Mouse (Mus musculus) spleen, postnatal 4 days (tissue): ENCODE measurements around the gene Bpnt1.

Experiments used
- DNase-seq, 2 experiments: peaks; one replicate each; pipeline ENCODE4 v3.0.0; 2022; ENCODE audit warnings: low spot score in 2 of 2

Bpnt1 gene

DNA sequence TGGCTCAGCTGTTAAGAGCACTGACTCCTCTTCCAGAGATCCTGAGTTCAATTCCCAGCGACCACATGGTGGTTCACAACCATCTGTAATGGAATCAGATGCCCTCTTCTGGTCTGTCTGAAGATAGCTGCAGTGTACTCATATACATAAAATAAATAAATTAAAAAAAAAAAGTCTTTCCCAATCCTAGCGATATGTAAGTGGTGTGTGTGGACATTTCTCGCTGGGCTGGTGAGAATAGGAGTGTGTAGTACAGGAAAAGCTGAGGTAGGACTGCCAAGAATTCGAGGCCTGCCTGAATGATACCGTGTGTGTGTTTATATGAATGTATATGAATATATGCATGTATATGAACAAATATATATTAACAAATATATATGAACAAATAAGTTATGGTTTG, 585 bp upstream of the Bpnt1 start:
- DNase-seq: no peak

- no peak for DNase-seq
Observed at GRCm38 (mm10) chr1:185333651-185334050, 1.7 kb downstream of the Bpnt1 start.

DNA sequence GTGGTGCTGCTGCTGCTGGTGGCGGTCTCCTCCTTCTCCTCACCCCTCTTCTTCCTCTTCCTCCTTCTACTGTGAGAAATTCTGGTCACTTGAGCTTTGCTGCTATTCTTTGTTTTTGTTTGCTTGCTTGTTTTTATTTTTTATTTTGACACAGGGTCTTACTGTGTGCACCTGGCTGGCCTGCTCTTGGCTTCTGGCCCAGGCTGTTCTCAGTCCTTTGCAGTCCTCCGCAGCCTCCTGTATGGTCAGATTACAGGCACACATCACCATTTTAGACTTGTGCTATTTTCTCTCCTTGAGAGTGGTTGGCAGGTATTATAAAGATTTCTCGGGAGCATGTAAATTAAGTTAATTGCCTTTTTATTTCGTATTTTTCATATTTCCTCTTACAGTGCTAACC, 2.2 kb downstream of the Bpnt1 start:
- DNase-seq: no peak

DNA sequence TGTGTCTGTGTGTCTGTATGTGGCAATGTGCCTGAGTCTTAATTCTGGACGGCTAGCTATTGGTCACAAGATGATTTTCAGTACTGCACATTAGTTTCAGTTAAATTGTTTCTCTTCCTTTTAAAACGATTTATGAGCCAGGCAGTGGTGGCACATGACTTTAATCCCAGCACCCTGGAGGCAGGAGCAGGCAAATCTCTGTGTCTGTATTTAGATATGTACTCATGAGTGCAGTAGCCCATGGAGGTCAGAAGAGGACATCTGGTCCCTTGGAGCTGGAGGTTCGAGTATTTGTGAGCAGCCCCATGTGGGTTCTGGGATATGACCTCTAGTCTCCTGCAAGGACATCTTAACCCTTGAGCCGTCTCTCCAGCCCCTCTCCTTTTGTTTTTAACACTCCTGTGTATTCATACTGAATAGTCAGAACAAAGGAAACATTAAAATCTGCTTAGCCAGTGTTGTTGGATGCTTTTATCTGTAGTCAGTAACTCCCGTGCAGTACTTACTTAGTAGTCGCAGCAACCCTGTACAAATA, 3.3 kb downstream of the Bpnt1 start:
- DNase-seq: no peak

DNA sequence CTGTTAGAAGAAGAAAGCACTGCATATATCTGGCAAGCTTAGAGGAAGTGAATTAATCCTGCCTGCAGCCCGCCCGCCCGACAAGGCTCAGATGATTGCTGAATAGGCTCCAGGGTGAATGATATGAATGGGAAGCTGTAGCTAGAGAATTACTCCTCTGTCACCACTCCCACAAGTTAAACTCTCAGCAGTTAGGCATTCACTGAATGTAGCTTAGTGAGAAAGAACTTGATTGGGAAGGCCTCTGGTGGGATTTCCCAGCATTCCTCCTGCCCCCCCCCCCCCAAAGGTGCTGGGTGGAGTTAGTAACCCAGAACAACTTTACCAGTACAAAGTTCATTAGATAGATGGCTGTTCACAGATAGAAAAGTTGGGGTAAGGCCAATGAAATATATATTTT, 4.6 kb downstream of the Bpnt1 start:
- no peak for DNase-seq

DNA sequence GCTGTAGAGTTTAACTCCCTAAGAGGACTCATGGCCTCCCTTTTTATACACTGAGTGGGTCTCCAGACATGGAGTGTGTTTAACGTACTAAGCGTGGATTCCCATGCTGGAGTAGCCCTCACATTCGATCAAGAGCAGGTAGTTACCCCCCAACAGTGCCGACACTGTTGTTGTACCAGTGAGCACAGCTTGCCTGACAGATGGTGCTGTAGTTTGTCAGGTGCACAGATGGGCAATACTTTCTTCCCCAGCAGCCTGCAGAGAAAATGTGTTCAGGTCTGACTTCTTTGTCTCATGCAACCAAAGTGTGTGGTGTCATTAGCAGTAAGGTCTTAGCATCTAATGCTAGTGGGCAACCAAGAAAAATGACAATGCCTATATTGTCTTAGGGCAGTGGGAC, 10.5 kb downstream of the Bpnt1 start:
- DNase-seq: no peak

- DNase-seq: no peak
Observed at GRCm38 (mm10) chr1:185343422-185343821, 11.5 kb downstream of the Bpnt1 start.

- no peak for DNase-seq
Observed at GRCm38 (mm10) chr1:185346188-185346587, 14.2 kb downstream of the Bpnt1 start.

DNA sequence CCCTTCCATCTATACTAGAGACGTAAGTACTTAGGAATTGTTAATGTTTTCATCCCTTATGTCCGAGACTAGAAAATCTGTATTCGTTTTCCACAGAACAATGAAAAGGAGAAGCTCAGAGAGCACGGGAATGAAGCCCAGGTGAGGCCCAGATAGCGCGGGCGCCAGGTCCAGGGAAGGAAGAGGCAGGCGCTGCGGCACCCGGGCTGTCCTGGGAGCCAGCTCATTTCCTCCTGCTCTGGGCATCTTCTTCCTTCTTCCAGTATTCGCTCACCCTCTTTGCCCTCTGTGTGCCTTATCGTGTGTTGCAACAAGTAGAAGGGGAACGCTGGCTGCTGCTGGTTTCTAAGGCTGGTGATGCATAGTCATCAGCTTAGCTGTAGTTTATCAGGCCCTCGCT, 17.8 kb downstream of the Bpnt1 start:
- no peak for DNase-seq

GRCm38 (mm10) chr1:185350611-185351010, 18.7 kb downstream of the Bpnt1 start:
- DNase-seq: no peak

DNA sequence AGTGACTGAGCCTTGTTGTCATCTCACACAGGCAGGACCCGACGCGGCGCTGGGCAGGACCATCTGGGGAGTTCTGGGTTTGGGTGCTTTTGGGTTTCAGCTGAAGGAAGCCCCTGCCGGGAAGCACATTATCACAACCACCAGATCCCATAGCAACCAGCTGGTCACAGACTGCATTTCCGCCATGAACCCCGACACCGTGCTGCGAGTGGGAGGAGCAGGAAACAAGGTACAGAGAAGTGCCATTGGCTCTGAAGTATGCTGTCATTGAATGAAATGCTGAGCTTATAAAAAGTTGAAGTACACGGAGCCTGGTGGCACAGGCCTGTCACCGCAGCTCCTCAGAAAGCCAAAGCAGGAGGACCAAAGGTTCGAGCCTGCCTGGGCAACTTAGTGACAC, 20.2 kb downstream of the Bpnt1 start:
- no peak for DNase-seq

- DNase-seq: no peak
Observed at GRCm38 (mm10) chr1:185353351-185353750, 21.4 kb downstream of the Bpnt1 start.

DNA sequence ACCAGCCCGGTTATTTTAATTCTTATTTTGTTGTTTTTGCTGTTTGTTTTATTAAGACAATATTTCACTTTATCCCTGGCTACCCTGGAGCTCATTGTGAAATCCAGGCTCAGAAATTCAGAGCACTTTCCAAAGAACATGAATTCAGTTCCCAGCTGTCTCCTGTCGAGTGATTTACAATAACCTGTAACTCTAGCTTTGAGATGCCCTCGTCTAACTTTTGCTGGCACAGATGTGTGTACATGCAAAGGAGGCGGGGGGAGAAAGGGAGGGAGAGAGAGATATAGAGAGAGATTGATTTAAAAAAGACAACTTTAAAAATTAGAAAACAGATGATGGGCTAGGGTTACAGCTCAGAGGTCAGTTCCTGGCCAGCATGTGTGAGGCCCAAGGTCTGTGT, 22.8 kb downstream of the Bpnt1 start:
- DNase-seq: no peak

DNA sequence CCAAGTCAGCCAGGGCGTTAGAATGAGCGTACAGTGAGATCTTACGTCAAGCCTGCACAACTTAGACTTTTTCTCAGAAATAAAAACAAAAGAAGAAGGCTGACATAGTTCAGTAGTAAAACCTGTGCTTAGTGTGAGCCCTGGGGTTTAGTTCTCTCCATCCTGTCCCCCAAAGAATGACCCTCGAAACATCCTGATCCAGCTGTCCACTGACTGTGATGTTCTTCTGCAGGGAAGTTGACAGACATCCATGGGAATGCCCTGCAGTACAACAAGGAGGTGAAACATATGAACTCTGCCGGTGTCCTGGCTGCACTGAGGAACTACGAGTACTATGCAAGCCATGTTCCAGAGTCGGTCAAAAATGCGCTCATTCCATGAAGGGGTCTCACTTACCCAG, 24.3 kb downstream of the Bpnt1 start:
- no peak for DNase-seq

DNA sequence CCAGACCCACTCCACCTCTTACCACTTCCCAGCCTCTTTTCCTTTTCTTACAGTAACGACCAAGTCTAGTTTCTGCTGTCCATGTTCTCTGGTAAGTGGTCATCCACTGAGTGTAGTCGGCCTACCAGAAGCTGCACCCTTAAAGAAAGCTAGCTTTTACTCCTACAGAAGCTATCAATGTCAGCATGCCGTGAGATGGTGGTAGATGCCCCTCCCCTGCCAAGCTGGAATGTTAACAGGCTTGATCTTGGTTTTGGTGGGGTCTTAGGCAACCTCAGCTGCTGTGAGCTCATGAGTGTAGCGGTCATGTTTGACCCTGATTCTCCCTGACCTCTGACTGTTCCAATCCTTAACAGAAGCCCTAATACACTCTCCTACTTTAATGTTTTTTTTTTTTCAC, 26.3 kb downstream of the Bpnt1 start:
- DNase-seq: no peak

GRCm38 (mm10) chr1:185362677-185363520, 30.9 kb downstream of the Bpnt1 start, which contains the start of gene Eprs:
Eprs (plus strand) TSS chr1:185363044.
- peak; percentile 99 for DNase-seq

DNA sequence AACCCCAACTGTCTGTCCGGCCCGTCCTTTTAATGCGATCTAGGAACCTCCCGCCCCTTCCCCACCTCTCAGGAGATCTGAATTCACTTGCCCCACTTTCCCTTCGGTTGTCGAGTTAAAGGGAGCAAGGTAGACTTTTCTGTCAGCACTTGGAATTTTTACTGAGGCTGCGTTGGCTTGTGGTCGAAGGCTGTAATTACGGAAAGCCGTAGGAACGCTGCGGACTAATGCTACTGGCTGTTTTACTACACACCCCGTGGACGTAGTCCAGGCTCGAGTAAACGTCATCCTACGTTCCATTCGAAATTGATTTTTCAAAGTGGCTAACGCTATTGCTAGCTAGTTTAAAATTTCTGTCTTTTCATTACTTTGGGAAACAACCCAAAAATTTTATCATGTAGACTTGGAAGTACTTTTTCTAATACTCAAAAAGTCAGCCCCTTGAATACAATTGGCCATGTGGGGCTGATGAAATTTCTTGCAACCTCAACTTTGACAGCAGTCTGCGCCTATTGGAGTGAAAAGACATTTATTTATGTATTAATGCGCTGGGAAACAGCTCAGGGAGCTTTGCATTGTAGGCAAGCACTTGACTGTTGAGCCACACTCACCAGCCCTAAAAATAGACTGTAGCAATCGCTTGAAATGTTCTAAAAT, 31.7 kb downstream of the Bpnt1 start:
- peak in 1 of 2 experiments; percentile 26 for DNase-seq

DNA sequence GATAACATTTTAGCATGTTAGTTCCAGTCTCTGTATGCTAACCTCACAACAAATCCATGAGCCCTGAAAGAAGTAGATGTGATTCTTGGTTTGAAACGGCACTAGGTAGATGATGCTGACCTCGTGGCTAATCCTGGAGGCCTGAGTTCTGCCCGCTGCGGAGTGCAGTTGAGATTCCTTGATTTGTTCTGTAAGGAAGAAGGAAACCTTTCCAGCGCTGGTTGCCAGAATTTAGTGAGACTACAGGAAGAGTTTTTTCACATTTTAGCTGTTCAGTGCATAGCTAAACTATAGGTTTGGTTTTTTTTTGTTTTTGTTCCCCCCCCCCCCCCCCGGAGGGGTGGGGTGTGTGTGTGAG, 32.2 kb downstream of the Bpnt1 start:
- no peak for DNase-seq

GRCm38 (mm10) chr1:185367383-185367782, 35.4 kb downstream of the Bpnt1 start:
- no peak for DNase-seq

GRCm38 (mm10) chr1:185369979-185370378, 38.0 kb downstream of the Bpnt1 start:
- DNase-seq: no peak

- no peak for DNase-seq
Observed at GRCm38 (mm10) chr1:185376390-185376789, 44.4 kb downstream of the Bpnt1 start.

GRCm38 (mm10) chr1:185377429-185377828, 45.5 kb downstream of the Bpnt1 start:
- no peak for DNase-seq

GRCm38 (mm10) chr1:185401615-185402014, 69.7 kb downstream of the Bpnt1 start:
- no peak for DNase-seq
